Mouse (Mus musculus): Measurements from ENCODE around the gene Pmf1. TPM values are rescaled to one million over a fixed set of nuclear protein-coding genes. Genes with fewer than 3 reads are reported as not detected.

The Pmf1 gene
- total and polyA plus RNA-seq, 2 experiments from 2014 or later: 25.4 to 25.6 TPM

- no peaks in the 10 kb centered on the region for H3K27me3 ChIP-seq (ENCODE audit: insufficient read depth, low read length)
- peak overlapping the region; percentile 52 for H3K4me3 ChIP-seq (ENCODE audit: low read depth, low read length)
- H3K9ac ChIP-seq (replicated peaks; ENCODE audit: low read length, poor library complexity, severe bottlenecking): no peak overlapping the region
- no peaks in the 10 kb centered on the region for H3K4me1 ChIP-seq (ENCODE audit: insufficient read depth, low read length)
- WGBS: 25% methylated on average over 7 of the region's 7 CpGs
- DNase-seq (ENCODE audit: low spot score) (no peak), ATAC-seq (ENCODE audit: low FRiP score) (no peak)
- H3K27ac ChIP-seq (ENCODE audit: low read depth, low read length): peak overlapping the region; percentile 86
- peak overlapping the region; percentile 55 for H3K4me2 ChIP-seq (ENCODE audit: low read depth, low read length, poor library complexity, severe bottlenecking)
- no peak for TF ChIP-seq CTCF (IDR thresholded peaks at IDR 0.05)
- H3K9me3 ChIP-seq (ENCODE audit: low read length): no peaks in the 10 kb centered on the region
- H3K36me3 ChIP-seq (ENCODE audit: insufficient read depth, low read length): peaks cover 21% of the 10 kb centered on the region
Measured at GRCm38 (mm10) chr3:88410645-88411031, 507 bp upstream of the Pmf1 start.

GRCm38 (mm10) chr3:88408953-88409352 lies 1.2 kb downstream of the Pmf1 start:
- H3K27ac ChIP-seq (ENCODE audit: low read depth, low read length): no peak overlapping the region
- no peaks in the 10 kb centered on the region for H3K9me3 ChIP-seq (ENCODE audit: low read length)
- no peak overlapping the region for H3K4me3 ChIP-seq (ENCODE audit: low read depth, low read length)
- H3K36me3 ChIP-seq (ENCODE audit: insufficient read depth, low read length): peaks cover 15% of the 10 kb centered on the region
- no peak overlapping the region for H3K9ac ChIP-seq (replicated peaks; ENCODE audit: low read length, poor library complexity, severe bottlenecking)
- no peak for ATAC-seq (ENCODE audit: low FRiP score)
- H3K27me3 ChIP-seq (ENCODE audit: insufficient read depth, low read length): no peaks in the 10 kb centered on the region
- H3K4me2 ChIP-seq (ENCODE audit: low read depth, low read length, poor library complexity, severe bottlenecking): peak overlapping the region; percentile 55; the same call in 1 of the 2 replicates
- WGBS: 73% methylated on average over 5 of the region's 5 CpGs
- H3K4me1 ChIP-seq (ENCODE audit: insufficient read depth, low read length): no peaks in the 10 kb centered on the region
- TF ChIP-seq CTCF (IDR thresholded peaks at IDR 0.05): no peak
- no peak for DNase-seq (ENCODE audit: low spot score)

GRCm38 (mm10) chr3:88407529-88407928 lies 2.6 kb downstream of the Pmf1 start:
- ATAC-seq (ENCODE audit: low FRiP score) (no peak), DNase-seq (ENCODE audit: low spot score) (no peak)
- no peaks in the 10 kb centered on the region for H3K9me3 ChIP-seq (ENCODE audit: low read length)
- no peak overlapping the region for H3K4me3 ChIP-seq (ENCODE audit: low read depth, low read length)
- H3K4me1 ChIP-seq (ENCODE audit: insufficient read depth, low read length): no peaks in the 10 kb centered on the region
- H3K9ac ChIP-seq (replicated peaks; ENCODE audit: low read length, poor library complexity, severe bottlenecking): no peak overlapping the region
- no peaks in the 10 kb centered on the region for H3K27me3 ChIP-seq (ENCODE audit: insufficient read depth, low read length)
- H3K27ac ChIP-seq (ENCODE audit: low read depth, low read length): no peak overlapping the region
- peaks cover 5% of the 10 kb centered on the region for H3K36me3 ChIP-seq (ENCODE audit: insufficient read depth, low read length)
- H3K4me2 ChIP-seq (ENCODE audit: low read depth, low read length, poor library complexity, severe bottlenecking): no peak overlapping the region
- no peak for TF ChIP-seq CTCF (IDR thresholded peaks at IDR 0.05)
- 59% methylated on average over 7 of the region's 7 CpGs for WGBS

- Histone ChIP-seq H3K9ac (replicated peaks; ENCODE audit: low read length, poor library complexity, severe bottlenecking) (no peak overlapping the region), H3K4me2 (ENCODE audit: low read depth, low read length, poor library complexity, severe bottlenecking) (no peak overlapping the region), H3K36me3 (ENCODE audit: insufficient read depth, low read length) (peaks cover under 1% of the 10 kb centered on the region), H3K4me1 (ENCODE audit: insufficient read depth, low read length) (no peaks in the 10 kb centered on the region), H3K9me3 (ENCODE audit: low read length) (no peaks in the 10 kb centered on the region), H3K27ac (ENCODE audit: low read depth, low read length) (no peak overlapping the region), H3K4me3 (ENCODE audit: low read depth, low read length) (no peak overlapping the region), H3K27me3 (ENCODE audit: insufficient read depth, low read length) (no peaks in the 10 kb centered on the region)
- no peak; the same call in 1 of the 2 replicates for ATAC-seq (ENCODE audit: low FRiP score)
- DNase-seq (ENCODE audit: low spot score): peak; percentile 93
- 0% methylated on average over 2 of the region's 2 CpGs for WGBS
- TF ChIP-seq CTCF (IDR thresholded peaks at IDR 0.05): peak; percentile 97
Measured at GRCm38 (mm10) chr3:88407090-88407489, 3.0 kb downstream of the Pmf1 start.

- Histone ChIP-seq H3K9ac (replicated peaks; ENCODE audit: low read length, poor library complexity, severe bottlenecking) (no peak overlapping the region), H3K4me3 (ENCODE audit: low read depth, low read length) (no peak overlapping the region), H3K27me3 (ENCODE audit: insufficient read depth, low read length) (no peaks in the 10 kb centered on the region), H3K27ac (ENCODE audit: low read depth, low read length) (no peak overlapping the region), H3K36me3 (ENCODE audit: insufficient read depth, low read length) (no peaks in the 10 kb centered on the region), H3K4me2 (ENCODE audit: low read depth, low read length, poor library complexity, severe bottlenecking) (no peak overlapping the region), H3K9me3 (ENCODE audit: low read length) (no peaks in the 10 kb centered on the region), H3K4me1 (ENCODE audit: insufficient read depth, low read length) (no peaks in the 10 kb centered on the region)
- 95% methylated on average over 10 of the region's 10 CpGs for WGBS
- no peak for ATAC-seq (ENCODE audit: low FRiP score)
- TF ChIP-seq CTCF (IDR thresholded peaks at IDR 0.05): no peak
- no peak for DNase-seq (ENCODE audit: low spot score)
Measured at GRCm38 (mm10) chr3:88403522-88404230, 6.5 kb downstream of the Pmf1 start.

GRCm38 (mm10) chr3:88398666-88399065 lies 11.5 kb downstream of the Pmf1 start:
- TF ChIP-seq CTCF (IDR thresholded peaks at IDR 0.05): no peak
- H3K9ac ChIP-seq (replicated peaks; ENCODE audit: low read length, poor library complexity, severe bottlenecking): no peak overlapping the region
- ATAC-seq (ENCODE audit: low FRiP score) (no peak), DNase-seq (ENCODE audit: low spot score) (peak; percentile 10)
- no peak overlapping the region for H3K27ac ChIP-seq (ENCODE audit: low read depth, low read length)
- no peak overlapping the region for H3K4me2 ChIP-seq (ENCODE audit: low read depth, low read length, poor library complexity, severe bottlenecking)
- H3K4me1 ChIP-seq (ENCODE audit: insufficient read depth, low read length): no peaks in the 10 kb centered on the region
- H3K27me3 ChIP-seq (ENCODE audit: insufficient read depth, low read length): no peaks in the 10 kb centered on the region
- H3K9me3 ChIP-seq (ENCODE audit: low read length): no peaks in the 10 kb centered on the region
- no peaks in the 10 kb centered on the region for H3K36me3 ChIP-seq (ENCODE audit: insufficient read depth, low read length)
- no peak overlapping the region for H3K4me3 ChIP-seq (ENCODE audit: low read depth, low read length)
- WGBS: 86% methylated on average over 2 of the region's 2 CpGs
